Mouse (Mus musculus) hindbrain, embryonic 12.5 days (tissue): ENCODE results near the gene Rpl6. TPM values are rescaled to one million over a fixed set of nuclear protein-coding genes. Genes with fewer than 3 reads are reported as not detected.
"Not testable (repeated sequence)": the region's sequence is repeated elsewhere in the genome, so short reads cannot be mapped to it uniquely, and the experiment has no call there.

Experiments
- ATAC-seq: fragments of 200-750 bp; cut with Nextera tagmentation; 2 replicates; pipeline ENCODE4 v1.8.0; 2017; ENCODE audit warnings: moderate TSS enrichment; ENCODE audit not compliant: low FRiP score
- H3K27ac ChIP-seq: fragments of 300-500 bp; sonication (generic); 2 replicates; pipeline ENCODE4 v1.5.1; 2016; ENCODE audit warnings: mild to moderate bottlenecking
- H3K27me3 ChIP-seq: fragments of 300-500 bp; sonication (generic); 2 replicates; pipeline ENCODE4 v1.6.1; 2016; ENCODE audit warnings: mild to moderate bottlenecking
- H3K36me3 ChIP-seq: fragments of 300-500 bp; sonication (generic); 2 replicates; pipeline ENCODE4 v1.6.1; 2016; ENCODE audit warnings: mild to moderate bottlenecking
- H3K4me1 ChIP-seq: fragments of 300-500 bp; sonication (generic); 2 replicates; pipeline ENCODE4 v1.6.1; 2016
- H3K4me2 ChIP-seq: fragments of 300-500 bp; sonication (generic); replicated peaks from 2 replicates; pipeline ENCODE4 v1.6.1; 2016; ENCODE audit warnings: mild to moderate bottlenecking
- H3K4me3 ChIP-seq: fragments of 300-500 bp; sonication (generic); 2 replicates; pipeline ENCODE4 v1.5.1; 2016; ENCODE audit warnings: mild to moderate bottlenecking
- H3K9ac ChIP-seq: fragments of 300-500 bp; sonication (generic); 2 replicates; pipeline ENCODE4 v1.6.1; 2016; ENCODE audit warnings: mild to moderate bottlenecking, moderate library complexity
- H3K9me3 ChIP-seq: fragments of 300-500 bp; sonication (generic); replicated peaks from 2 replicates; pipeline ENCODE4 v1.6.1; 2016; ENCODE audit warnings: mild to moderate bottlenecking
- WGBS: fragments of 180-500 bp; shearing (Covaris S2); methylation state at CpG from one replicate; pipeline ENCODE4 v1.1.7; 2016; 5-methylcytosine and 5-hydroxymethylcytosine counted together
- polyA plus RNA-seq: library from polyadenylated mRNA; unstranded; fragments of >200 nt; fragmentation: Nextera tagmentation; extraction: Ambion mirVana; gene quantifications from 2 replicates; pipeline ENCODE4 v1.2.1, GENCODE M21; 2016

Gene Rpl6
- polyA plus RNA-seq, 1 experiment from 2014 or later = 472 TPM

- no peak for ATAC-seq
- Histone ChIP-seq H3K4me2 (no peak overlapping the region), H3K9ac (no peak overlapping the region), H3K9me3 (no peaks in the 10 kb centered on the region), H3K4me3 (no peak overlapping the region), H3K4me1 (peaks cover 15% of the 10 kb centered on the region), H3K27ac (no peak overlapping the region), H3K36me3 (peaks cover 13% of the 10 kb centered on the region), H3K27me3 (peaks cover 3% of the 10 kb centered on the region; the same call in 1 of the 2 replicates)
- 60% methylated on average over 3 of the region's 3 CpGs for WGBS
These were observed 2.5 kb upstream of the Rpl6 start for GRCm38 (mm10) chr5:121201739-121202138.

GRCm38 (mm10) chr5:121202467-121202866, 1.8 kb upstream of the Rpl6 start:
- ATAC-seq = no peak
- H3K4me2 ChIP-seq = no peak overlapping the region
- 91% methylated on average over 1 of the region's 1 CpGs for WGBS
- no peak overlapping the region for H3K27ac ChIP-seq
- H3K4me3 ChIP-seq = no peak overlapping the region
- H3K36me3 ChIP-seq = peaks cover 20% of the 10 kb centered on the region
- H3K4me1 ChIP-seq = peaks cover 19% of the 10 kb centered on the region
- H3K27me3 ChIP-seq = no peaks in the 10 kb centered on the region
- H3K9me3 ChIP-seq = no peaks in the 10 kb centered on the region
- no peak overlapping the region for H3K9ac ChIP-seq

- peaks cover 28% of the 10 kb centered on the region for H3K4me1 ChIP-seq
- H3K27ac ChIP-seq, ATAC-seq, H3K27me3 ChIP-seq, H3K9me3 ChIP-seq: not testable (repeated sequence)
- WGBS = 75% methylated on average over 9 of the region's 10 CpGs
- H3K9ac ChIP-seq = peak overlapping the region; percentile 54
- peak overlapping the region; percentile 77 for H3K4me2 ChIP-seq
- peak overlapping the region; percentile 95 for H3K4me3 ChIP-seq
- H3K36me3 ChIP-seq = peaks cover 52% of the 10 kb centered on the region
These were observed 1.4 kb downstream of the Rpl6 start for GRCm38 (mm10) chr5:121205537-121206130.

- no peaks in the 10 kb centered on the region for H3K27me3 ChIP-seq
- no peak overlapping the region for H3K27ac ChIP-seq
- peak overlapping the region; percentile 54 for H3K9ac ChIP-seq
- H3K9me3 ChIP-seq = no peaks in the 10 kb centered on the region
- peaks cover 28% of the 10 kb centered on the region for H3K4me1 ChIP-seq
- H3K4me2 ChIP-seq = peak overlapping the region; percentile 77; the same call in 1 of the 2 replicates
- no peak for ATAC-seq
- H3K36me3 ChIP-seq = peaks cover 61% of the 10 kb centered on the region
- 0 out of 2 replicates have a peak overlapping the region, but pooled peaks have one; percentile 95 for H3K4me3 ChIP-seq
- WGBS = 81% methylated on average over 9 of the region's 9 CpGs
These were observed 2.3 kb downstream of the Rpl6 start for GRCm38 (mm10) chr5:121206540-121206939.

- 88% methylated on average over 3 of the region's 3 CpGs for WGBS
- peaks cover 65% of the 10 kb centered on the region for H3K36me3 ChIP-seq
- ATAC-seq = no peak
- no peak overlapping the region for H3K4me3 ChIP-seq
- no peaks in the 10 kb centered on the region for H3K27me3 ChIP-seq
- H3K9ac ChIP-seq = peak overlapping the region; percentile 54
- H3K27ac ChIP-seq = no peak overlapping the region
- H3K4me1 ChIP-seq = peaks cover 28% of the 10 kb centered on the region
- H3K4me2 ChIP-seq = no peak overlapping the region
- no peaks in the 10 kb centered on the region for H3K9me3 ChIP-seq
These were observed 2.7 kb downstream of the Rpl6 start for GRCm38 (mm10) chr5:121206984-121207383.

GRCm38 (mm10) chr5:121209755-121210600, 5.7 kb downstream of the Rpl6 start:
- 97% methylated on average over 9 of the region's 9 CpGs for WGBS
- peaks cover 26% of the 10 kb centered on the region for H3K4me1 ChIP-seq
- H3K36me3 ChIP-seq = peaks cover 77% of the 10 kb centered on the region
- H3K27ac ChIP-seq = no peak overlapping the region
- ATAC-seq = no peak
- no peak overlapping the region for H3K4me2 ChIP-seq
- no peaks in the 10 kb centered on the region for H3K27me3 ChIP-seq
- no peaks in the 10 kb centered on the region for H3K9me3 ChIP-seq
- H3K9ac ChIP-seq = no peak overlapping the region
- H3K4me3 ChIP-seq = no peak overlapping the region

- Histone ChIP-seq H3K4me1 (peaks cover 24% of the 10 kb centered on the region), H3K4me2 (no peak overlapping the region), H3K4me3 (no peak overlapping the region), H3K36me3 (peaks cover 76% of the 10 kb centered on the region), H3K27ac (no peak overlapping the region), H3K9me3 (no peaks in the 10 kb centered on the region), H3K9ac (no peak overlapping the region), H3K27me3 (no peaks in the 10 kb centered on the region)
- 91% methylated on average over 1 of the region's 1 CpGs for WGBS
- no peak for ATAC-seq
These were observed 6.3 kb downstream of the Rpl6 start for GRCm38 (mm10) chr5:121210601-121210924.

- Histone ChIP-seq H3K36me3 (peaks cover 60% of the 10 kb centered on the region), H3K9me3 (no peaks in the 10 kb centered on the region), H3K9ac (no peak overlapping the region), H3K4me3 (no peak overlapping the region), H3K27ac (no peak overlapping the region), H3K27me3 (no peaks in the 10 kb centered on the region), H3K4me1 (peaks cover 10% of the 10 kb centered on the region; the same call in 1 of the 2 replicates), H3K4me2 (no peak overlapping the region)
- 89% methylated on average over 6 of the region's 6 CpGs for WGBS
- ATAC-seq = no peak
These were observed 7.8 kb downstream of the Rpl6 start for GRCm38 (mm10) chr5:121212108-121212507.

- Histone ChIP-seq H3K27me3 (no peaks in the 10 kb centered on the region), H3K9me3 (no peaks in the 10 kb centered on the region), H3K9ac (no peak overlapping the region), H3K4me3 (no peak overlapping the region), H3K27ac (no peak overlapping the region), H3K4me2 (no peak overlapping the region), H3K36me3 (peaks cover 34% of the 10 kb centered on the region), H3K4me1 (no peaks in the 10 kb centered on the region)
- ATAC-seq = no peak
- 60% methylated on average over 7 of the region's 7 CpGs for WGBS
These were observed 10.4 kb downstream of the Rpl6 start for GRCm38 (mm10) chr5:121214707-121215106.

- 47% methylated on average over 13 of the region's 13 CpGs for WGBS
- no peak for ATAC-seq
- H3K4me3 ChIP-seq = no peak overlapping the region
- H3K27ac ChIP-seq = no peak overlapping the region
- no peaks in the 10 kb centered on the region for H3K27me3 ChIP-seq
- no peak overlapping the region for H3K9ac ChIP-seq
- no peaks in the 10 kb centered on the region for H3K9me3 ChIP-seq
- peaks cover 26% of the 10 kb centered on the region for H3K36me3 ChIP-seq
- H3K4me2 ChIP-seq = no peak overlapping the region
- no peaks in the 10 kb centered on the region for H3K4me1 ChIP-seq
These were observed 11.3 kb downstream of the Rpl6 start for GRCm38 (mm10) chr5:121215380-121216125.

- Histone ChIP-seq H3K9me3 (no peaks in the 10 kb centered on the region), H3K27me3 (no peaks in the 10 kb centered on the region), H3K9ac (no peak overlapping the region), H3K27ac (no peak overlapping the region), H3K4me1 (no peaks in the 10 kb centered on the region), H3K4me3 (no peak overlapping the region), H3K4me2 (no peak overlapping the region), H3K36me3 (peaks cover 21% of the 10 kb centered on the region)
- WGBS = 79% methylated on average over 12 of the region's 12 CpGs
- no peak for ATAC-seq
These were observed 11.8 kb downstream of the Rpl6 start for GRCm38 (mm10) chr5:121216126-121216446.

GRCm38 (mm10) chr5:121216584-121217312, 12.5 kb downstream of the Rpl6 start:
- not testable (repeated sequence) for H3K4me2 ChIP-seq, H3K4me1 ChIP-seq, H3K27ac ChIP-seq, H3K27me3 ChIP-seq, H3K4me3 ChIP-seq, ATAC-seq, H3K9me3 ChIP-seq, H3K9ac ChIP-seq
- peaks cover 14% of the 10 kb centered on the region for H3K36me3 ChIP-seq
- 86% methylated on average over 8 of the region's 9 CpGs for WGBS
